Mouse (Mus musculus) CH12.LX (cell line): ENCODE data around the gene Pld2. TPM values are rescaled to one million over a fixed set of nuclear protein-coding genes. Genes with fewer than 3 reads are reported as not detected.

Source experiments
- DNase-seq: peaks from one replicate; pipeline ENCODE4 v3.0.0-alpha.2; 2013; ENCODE audit errors: extremely low read depth
- H3K27ac ChIP-seq: 2 replicates; pipeline ENCODE4 v1.5.1; 2012; ENCODE audit warnings: low read depth, mild to moderate bottlenecking, control low read depth, moderate library complexity; ENCODE audit not compliant: insufficient read depth
- H3K27me3 ChIP-seq: replicated peaks from 2 replicates; pipeline ENCODE3; 2012; ENCODE audit warnings: inconsistent platforms
- H3K36me3 ChIP-seq, 2 experiments: replicated peaks in 1 of 2; 2 replicates each; pipeline versions ENCODE3 to v1.6.1; 2012; ENCODE audit warnings: inconsistent platforms in 1 of 2, low read length in 1 of 2, mild to moderate bottlenecking in 1 of 2, mixed read lengths in 1 of 2, moderate library complexity in 1 of 2; ENCODE audit not compliant: control insufficient read depth in 1 of 2, insufficient read depth in 1 of 2
- H3K4me1 ChIP-seq, 2 experiments: 2 replicates each; pipeline ENCODE4 v1.6.1; 2012; ENCODE audit warnings: inconsistent platforms in 1 of 2, moderate library complexity in 1 of 2; ENCODE audit not compliant: insufficient read depth in 2 of 2, control insufficient read depth in 1 of 2
- H3K4me2 ChIP-seq: 2 replicates; pipeline ENCODE4 v1.6.1; 2012; ENCODE audit warnings: low read depth, mild to moderate bottlenecking, control low read depth; ENCODE audit not compliant: poor library complexity, insufficient read depth, severe bottlenecking
- H3K4me3 ChIP-seq, 3 experiments: fragments of 150-350 bp in 1 of 3; sonication (generic) in 1 of 3; replicated peaks in 1 of 3; 2 replicates each; pipeline versions ENCODE3 to v1.5.1; 2011 to 2012; ENCODE audit warnings: low read depth in 2 of 3, low read length in 2 of 3, mild to moderate bottlenecking in 2 of 3, moderate library complexity in 2 of 3, control low read depth in 1 of 3, improper control_type of control experiment in 1 of 3, inconsistent platforms in 1 of 3, mixed read lengths in 1 of 3; ENCODE audit not compliant: poor library complexity in 1 of 3
- H3K79me2 ChIP-seq: replicated peaks from 2 replicates; pipeline ENCODE4 v1.6.1; 2012; ENCODE audit warnings: mild to moderate bottlenecking, moderate library complexity; ENCODE audit not compliant: control insufficient read depth, poor library complexity, insufficient read depth, severe bottlenecking; ENCODE audit errors: extremely low read depth
- H3K9ac ChIP-seq: 2 replicates; pipeline ENCODE4 v1.6.1; 2012; ENCODE audit warnings: low read depth, mild to moderate bottlenecking, control low read depth, moderate library complexity; ENCODE audit not compliant: insufficient read depth
- H3K9me3 ChIP-seq: replicated peaks from 2 replicates; pipeline ENCODE3; 2012; ENCODE audit warnings: low read length, inconsistent platforms, mixed read lengths
- BHLHE40 ChIP-seq: IDR thresholded peaks from 2 replicates; pipeline ENCODE4 v1.6.1; 2011; ENCODE audit warnings: mild to moderate bottlenecking, low read depth, low read length, improper control_type of control experiment
- CHD1 ChIP-seq: IDR thresholded peaks from 2 replicates; pipeline ENCODE4 v1.6.1; 2012; ENCODE audit warnings: low read depth, low read length, improper control_type of control experiment, inconsistent platforms
- CHD2 ChIP-seq: IDR thresholded peaks from 2 replicates; pipeline ENCODE4 v1.6.1; 2011; ENCODE audit warnings: low read length, improper control_type of control experiment
- CTCF ChIP-seq, 2 experiments: IDR thresholded peaks in 1 of 2; conservative IDR thresholded peaks in 1 of 2; 2 replicates each; pipeline ENCODE4 v1.5.1; 2011 to 2012; ENCODE audit warnings: low read depth in 2 of 2, low read length in 2 of 2, improper control_type of control experiment in 1 of 2, inconsistent platforms in 1 of 2, mild to moderate bottlenecking in 1 of 2, moderate library complexity in 1 of 2
- E2F4 ChIP-seq: IDR thresholded peaks from 2 replicates; pipeline ENCODE4 v1.6.1; 2011; ENCODE audit warnings: low read depth, low read length, improper control_type of control experiment; ENCODE audit not compliant: insufficient replicate concordance
- EP300 ChIP-seq: IDR thresholded peaks from 2 replicates; pipeline ENCODE4 v1.6.1; 2011; ENCODE audit warnings: low read length, improper control_type of control experiment
- ETS1 ChIP-seq: conservative IDR thresholded peaks from 2 replicates; pipeline ENCODE4 v1.6.1; 2012; ENCODE audit warnings: low read depth, mild to moderate bottlenecking, inconsistent platforms, low read length, improper control_type of control experiment, moderate library complexity
- GABPA ChIP-seq: IDR thresholded peaks from 2 replicates; pipeline ENCODE4 v1.6.1; 2012; ENCODE audit warnings: low read depth, low read length, improper control_type of control experiment, inconsistent platforms; ENCODE audit not compliant: insufficient replicate concordance
- JUN ChIP-seq: IDR thresholded peaks from 2 replicates; pipeline ENCODE4 v1.6.1; 2011; ENCODE audit warnings: low read depth, mild to moderate bottlenecking, low read length, improper control_type of control experiment, moderate library complexity; ENCODE audit not compliant: insufficient read depth
- JUND ChIP-seq: conservative IDR thresholded peaks from 2 replicates; pipeline ENCODE4 v1.6.1; 2011; ENCODE audit warnings: low read depth, low read length, improper control_type of control experiment
- MAFK ChIP-seq: IDR thresholded peaks from 2 replicates; pipeline ENCODE4 v1.6.1; 2011; ENCODE audit warnings: low read length, improper control_type of control experiment; ENCODE audit not compliant: insufficient replicate concordance
- MAX ChIP-seq: IDR thresholded peaks from 2 replicates; pipeline ENCODE4 v1.6.1; 2011; ENCODE audit warnings: low read length, improper control_type of control experiment
- MEF2A ChIP-seq: IDR thresholded peaks from 2 replicates; pipeline ENCODE4 v1.6.1; 2014; ENCODE audit warnings: low read depth, mild to moderate bottlenecking, inconsistent platforms, low read length, improper control_type of control experiment, borderline replicate concordance
- MXI1 ChIP-seq: IDR thresholded peaks from 2 replicates; pipeline ENCODE4 v1.6.1; 2011; ENCODE audit warnings: mild to moderate bottlenecking, low read depth, low read length, improper control_type of control experiment
- NELFE ChIP-seq: IDR thresholded peaks from 2 replicates; pipeline ENCODE4 v1.6.1; 2011; ENCODE audit warnings: low read depth, low read length, improper control_type of control experiment
- NRF1 ChIP-seq: IDR thresholded peaks from 2 replicates; pipeline ENCODE4 v1.6.1; 2014; ENCODE audit warnings: low read depth, mild to moderate bottlenecking, inconsistent platforms, low read length, improper control_type of control experiment, moderate library complexity
- PAX5 ChIP-seq: IDR thresholded peaks from 2 replicates; pipeline ENCODE4 v1.6.1; 2012; ENCODE audit warnings: low read length, inconsistent platforms, mixed read lengths
- POLR2A ChIP-seq: IDR thresholded peaks from 2 replicates; pipeline ENCODE4 v1.6.1; 2011; ENCODE audit warnings: low read depth, mild to moderate bottlenecking, improper control_type of control experiment, low read length
- POLR2AphosphoS2 ChIP-seq: IDR thresholded peaks from 2 replicates; pipeline ENCODE4 v1.6.1; 2011; ENCODE audit warnings: low read depth, low read length, improper control_type of control experiment
- RCOR1 ChIP-seq: conservative IDR thresholded peaks from 2 replicates; pipeline ENCODE4 v1.6.1; 2012; ENCODE audit warnings: low read depth, mild to moderate bottlenecking, inconsistent platforms, low read length, improper control_type of control experiment
- SMC3 ChIP-seq: IDR thresholded peaks from 2 replicates; pipeline ENCODE4 v1.6.1; 2011; ENCODE audit warnings: low read depth, low read length, improper control_type of control experiment
- TCF12 ChIP-seq: IDR thresholded peaks from 2 replicates; pipeline ENCODE4 v1.6.1; 2014; ENCODE audit warnings: low read depth, mild to moderate bottlenecking, inconsistent platforms, low read length, improper control_type of control experiment
- UBTF ChIP-seq: IDR thresholded peaks from 2 replicates; pipeline ENCODE4 v1.6.1; 2012; ENCODE audit warnings: low read depth, mild to moderate bottlenecking, inconsistent platforms, low read length, improper control_type of control experiment, moderate library complexity
- USF1 ChIP-seq: IDR thresholded peaks from 2 replicates; pipeline ENCODE4 v1.6.1; 2014; ENCODE audit warnings: low read depth, mild to moderate bottlenecking, inconsistent platforms, low read length, improper control_type of control experiment
- USF2 ChIP-seq: conservative IDR thresholded peaks from 2 replicates; pipeline ENCODE4 v1.6.1; 2011; ENCODE audit warnings: low read depth, low read length, improper control_type of control experiment
- ZKSCAN1 ChIP-seq: IDR thresholded peaks from 2 replicates; pipeline ENCODE4 v1.6.1; 2012; ENCODE audit warnings: low read depth, inconsistent platforms, low read length, improper control_type of control experiment, borderline replicate concordance
- ZMIZ1 ChIP-seq: IDR thresholded peaks from 2 replicates; pipeline ENCODE4 v1.6.1; 2012; ENCODE audit warnings: low read depth, mild to moderate bottlenecking, inconsistent platforms, low read length, improper control_type of control experiment
- ZNF384 ChIP-seq: IDR thresholded peaks from 2 replicates; pipeline ENCODE4 v1.6.1; 2012; ENCODE audit warnings: low read depth, low read length, improper control_type of control experiment, inconsistent platforms
- dilution Hi-C: fragments of 300-500 bp; cut with MboI; formaldehyde crosslinking; loops from 2 replicates; pipeline ENCODE4 v1.14.3; 2020; ENCODE audit warnings: low sequenced_read_pairs; ENCODE audit not compliant: extremely low pct_unique_long_range_greater_than_20kb, extremely low pct_ligation_motif_present
- in situ Hi-C: fragments of 300-500 bp; cut with MboI; formaldehyde crosslinking; loops from 3 replicates; pipeline ENCODE4 v1.14.3; 2019; ENCODE audit warnings: low sequenced_read_pairs, low pct_ligation_motif_present, low pct_unique_long_range_greater_than_20kb, mixed read lengths
- polyA plus RNA-seq: library from polyadenylated mRNA; unstranded; fragments of >175 nt; gene quantifications from 2 replicates; pipeline ENCODE4 v1.2.1, GENCODE M21; 2012; ENCODE audit warnings: low read depth; ENCODE audit not compliant: insufficient read length
- total RNA-seq, 2 experiments: library from RNA; depleted of rRNA; stranded (reverse); fragments of 300-350 nt in 1 of 2; fragments of >200 nt in 1 of 2; gene quantifications; 2 replicates each; pipeline ENCODE4 v1.2.3; 2012 to 2014

The Pld2 gene
- total and polyA plus RNA-seq, 3 experiments, result 3.4 to 6.7 (median 4.8) TPM

DNA sequence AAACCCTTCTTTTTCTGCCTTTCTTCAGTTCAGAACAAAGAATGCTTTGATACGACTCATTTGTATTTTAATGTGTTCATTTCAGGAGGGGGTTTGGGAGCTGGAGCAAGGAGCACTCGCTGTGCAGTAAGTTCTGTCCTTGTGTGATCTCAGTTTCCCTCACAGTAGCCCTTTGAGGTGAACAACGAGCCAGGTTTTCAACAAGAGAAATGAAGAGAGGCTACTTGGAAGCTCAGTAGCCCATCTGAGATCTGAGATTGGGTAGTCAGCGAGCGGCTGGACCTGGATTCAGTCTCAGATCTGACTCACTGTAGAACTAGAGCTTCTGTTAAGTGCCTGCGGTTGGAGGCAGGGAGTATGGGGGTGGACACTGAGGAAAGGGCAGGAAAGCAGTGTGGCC, 34.0 kb downstream of the Pld2 start:
- Histone ChIP-seq H3K79me2 (peaks cover 10% of the 10 kb centered on the region; the same call in 1 of the 2 replicates), H3K4me2 (no peak overlapping the region), H3K36me3 (peaks cover 4 to 70% of the 10 kb centered on the region in 2 experiments), H3K4me1 (peaks cover 0 to 89% of the 10 kb centered on the region in 2 experiments; a peak in 3 of 4 replicates), H3K9me3 (no peaks in the 10 kb centered on the region), H3K4me3 (no peak overlapping the region), H3K27me3 (no peaks in the 10 kb centered on the region), H3K27ac (no peak overlapping the region), H3K9ac (no peak overlapping the region)
- in situ Hi-C loops, result no loop called here
- TF ChIP-seq NRF1 (no peak), USF2 (no peak)
- dilution Hi-C loops, result no loop called here
- no peak for DNase-seq

DNA sequence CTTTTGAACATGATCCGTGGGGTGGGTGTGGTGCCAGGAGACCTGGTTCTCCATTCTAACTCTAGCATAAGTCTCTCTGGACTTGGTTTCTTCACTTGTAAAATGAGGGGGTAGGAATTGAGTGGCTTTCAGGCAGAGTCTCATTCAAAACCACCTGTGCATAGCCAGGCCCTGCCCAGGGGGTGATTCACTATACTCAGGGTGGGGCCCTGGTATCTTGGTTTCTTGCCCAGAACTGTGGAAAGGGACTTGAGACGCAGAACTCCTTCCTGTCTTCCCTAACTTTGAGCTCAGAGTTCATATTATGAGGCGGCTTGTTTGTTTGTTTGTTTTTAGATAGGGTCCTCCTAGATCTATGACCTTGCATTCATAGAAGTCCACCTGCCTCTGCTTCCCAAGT, 37.3 kb downstream of the Pld2 start:
- no peak overlapping the region for H3K9ac ChIP-seq
- H3K27me3 ChIP-seq, result no peaks in the 10 kb centered on the region
- TF ChIP-seq TCF12 (no peak), SMC3 (no peak), EP300 (no peak), ZNF384 (no peak), RCOR1 (no peak), ZMIZ1 (no peak), MEF2A (no peak), JUND (no peak), USF1 (no peak), MXI1 (no peak), CHD1 (no peak), BHLHE40 (no peak), GABPA (no peak)
- TF ChIP-seq, all 38 proteins: peak for 0
- no peaks in the 10 kb centered on the region for H3K9me3 ChIP-seq
- peaks cover 4 to 54% of the 10 kb centered on the region in 2 experiments for H3K36me3 ChIP-seq
- DNase-seq, result no peak
- peaks cover 7% of the 10 kb centered on the region; the same call in 1 of the 2 replicates for H3K79me2 ChIP-seq
- peaks cover 19 to 87% of the 10 kb centered on the region in 2 experiments for H3K4me1 ChIP-seq
- no peak overlapping the region for H3K4me2 ChIP-seq
- H3K27ac ChIP-seq, result no peak overlapping the region
- dilution Hi-C loops (no loop called here), in situ Hi-C loops (no loop called here)
- H3K4me3 ChIP-seq, result no peak overlapping the region

DNA sequence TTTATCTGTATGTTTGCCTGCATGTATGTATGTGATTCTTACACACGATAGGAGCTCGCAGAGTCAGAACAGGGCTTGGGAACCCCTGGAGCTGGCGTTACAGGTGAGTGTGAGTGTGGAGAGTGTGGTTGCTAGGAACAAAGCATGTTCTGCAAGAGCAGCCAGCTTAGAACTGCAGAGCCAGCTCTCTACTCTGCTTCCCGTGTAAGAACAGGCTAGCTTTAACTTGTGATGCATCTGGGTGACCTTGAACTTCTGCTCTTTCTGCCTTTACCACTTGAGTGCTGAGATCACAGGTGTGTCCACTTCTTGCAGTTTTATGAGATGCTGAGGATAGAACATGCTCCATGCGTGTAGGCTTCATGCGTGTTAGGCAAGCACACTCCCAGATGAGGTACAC, 39.1 kb downstream of the Pld2 start:
- peaks cover 7% of the 10 kb centered on the region; the same call in 1 of the 2 replicates for H3K79me2 ChIP-seq
- dilution Hi-C loops (no loop called here), in situ Hi-C loops (no loop called here)
- H3K9ac ChIP-seq, result no peak overlapping the region
- H3K27ac ChIP-seq, result no peak overlapping the region
- peaks cover 31 to 93% of the 10 kb centered on the region in 2 experiments for H3K4me1 ChIP-seq
- DNase-seq, result no peak
- no peak overlapping the region for H3K4me2 ChIP-seq
- H3K9me3 ChIP-seq, result no peaks in the 10 kb centered on the region
- H3K27me3 ChIP-seq, result no peaks in the 10 kb centered on the region
- peaks cover 2 to 36% of the 10 kb centered on the region in 2 experiments for H3K36me3 ChIP-seq
- no peak overlapping the region for H3K4me3 ChIP-seq
- TF ChIP-seq JUND (no peak), ETS1 (no peak), JUN (no peak), MEF2A (no peak), ZKSCAN1 (no peak), POLR2AphosphoS2 (no peak), PAX5 (no peak), E2F4 (no peak), CTCF (conservative IDR thresholded peaks at IDR 0.05 in 1 of 2, IDR thresholded peaks at IDR 0.05 in 1 of 2; ENCODE audit: low read depth in 2 of 2, low read length in 2 of 2) (no peak), ZMIZ1 (no peak), MAFK (no peak), MXI1 (no peak), CHD2 (no peak), NELFE (no peak), MAX (no peak), POLR2A (no peak), NRF1 (no peak), UBTF (no peak)
